Mouse (Mus musculus): ENCODE data around the gene Crebrf. TPM values are rescaled to one million over a fixed set of nuclear protein-coding genes. Genes with fewer than 3 reads are reported as not detected.

Crebrf gene
- total and polyA plus RNA-seq, 3 experiments = 1.3 to 3.8 TPM; not detected in 1

- TF ChIP-seq RCOR1 (IDR thresholded peaks at IDR 0.05; ENCODE audit: low read depth, low read length) = no peak
- no peak for TF ChIP-seq NRF1 (IDR thresholded peaks at IDR 0.05; ENCODE audit: insufficient read depth, low read depth, low read length, poor library complexity, severe bottlenecking)
- no peak for TF ChIP-seq CHD2 (IDR thresholded peaks at IDR 0.05; ENCODE audit: low read length)
- no peaks in the 10 kb centered on the region for H3K4me1 ChIP-seq (ENCODE audit: control insufficient read depth in 1 of 2, insufficient read depth in 2 of 2, low read length in 2 of 2)
- H3K4me3 ChIP-seq (ENCODE audit: control insufficient read depth in 1 of 2, insufficient read depth in 1 of 2, low read depth in 2 of 2, low read length in 2 of 2) = no peak overlapping the region
- peaks cover 0 to 3% of the 10 kb centered on the region in 2 experiments; a peak in 1 of 4 replicates for H3K27me3 ChIP-seq (ENCODE audit: control insufficient read depth in 1 of 2, insufficient read depth in 2 of 2, low read length in 2 of 2)
- no peaks in the 10 kb centered on the region for H3K36me3 ChIP-seq (ENCODE audit: control insufficient read depth in 1 of 2, insufficient read depth in 2 of 2, low read length in 2 of 2)
- H3K27ac ChIP-seq (ENCODE audit: control insufficient read depth, low read depth, low read length) = no peak overlapping the region
- no peak overlapping the region for H3K9ac ChIP-seq (ENCODE audit: control insufficient read depth, low read depth, low read length, poor library complexity, severe bottlenecking)
- no peaks in the 10 kb centered on the region for H3K9me3 ChIP-seq (replicated peaks; ENCODE audit: insufficient read depth, low read length)
- H3K79me2 ChIP-seq (ENCODE audit: control insufficient read depth, insufficient read depth, low read length, poor library complexity) = no peaks in the 10 kb centered on the region
- DNase-seq (ENCODE audit: low read depth, low spot score) = no peak
Observed at GRCm38 (mm10) chr17:26802886-26803285, 87.4 kb downstream of the Crebrf start.

GRCm38 (mm10) chr17:26812607-26813006 lies 97.2 kb downstream of the Crebrf start:
- DNase-seq (ENCODE audit: low read depth, low spot score) = no peak
- H3K27ac ChIP-seq (ENCODE audit: control insufficient read depth, low read depth, low read length) = no peak overlapping the region
- peaks cover 7 to 23% of the 10 kb centered on the region in 2 experiments; a peak in 3 of 4 replicates for H3K27me3 ChIP-seq (ENCODE audit: control insufficient read depth in 1 of 2, insufficient read depth in 2 of 2, low read length in 2 of 2)
- H3K36me3 ChIP-seq (ENCODE audit: control insufficient read depth in 1 of 2, insufficient read depth in 2 of 2, low read length in 2 of 2) = no peaks in the 10 kb centered on the region
- H3K9me3 ChIP-seq (replicated peaks; ENCODE audit: insufficient read depth, low read length) = no peaks in the 10 kb centered on the region
- no peaks in the 10 kb centered on the region for H3K4me1 ChIP-seq (ENCODE audit: control insufficient read depth in 1 of 2, insufficient read depth in 2 of 2, low read length in 2 of 2)
- no peaks in the 10 kb centered on the region for H3K79me2 ChIP-seq (ENCODE audit: control insufficient read depth, insufficient read depth, low read length, poor library complexity)
- no peak for TF ChIP-seq ELF1 (IDR thresholded peaks at IDR 0.05; ENCODE audit: low read depth, low read length)
- TF ChIP-seq POLR2AphosphoS5 (IDR thresholded peaks at IDR 0.05; ENCODE audit: borderline replicate concordance, low read depth, low read length) = no peak
- no peak for TF ChIP-seq RAD21 (IDR thresholded peaks at IDR 0.05; ENCODE audit: low read depth, low read length)
- no peak for TF ChIP-seq NRF1 (IDR thresholded peaks at IDR 0.05; ENCODE audit: insufficient read depth, low read depth, low read length, poor library complexity, severe bottlenecking)
- TF ChIP-seq CHD1 (IDR thresholded peaks at IDR 0.05; ENCODE audit: low read depth, low read length) = no peak
- TF ChIP-seq MAFK (IDR thresholded peaks at IDR 0.05; ENCODE audit: borderline replicate concordance, low read depth, low read length) = no peak
- TF ChIP-seq MAX (IDR thresholded peaks at IDR 0.05; ENCODE audit: low read length) = no peak
- TF ChIP-seq JUND (IDR thresholded peaks at IDR 0.05; ENCODE audit: low read depth, low read length) = no peak
- no peak for TF ChIP-seq ZNF384 (IDR thresholded peaks at IDR 0.05; ENCODE audit: low read depth, low read length)
- no peak for TF ChIP-seq USF2 (IDR thresholded peaks at IDR 0.05; ENCODE audit: borderline replicate concordance in 1 of 2, insufficient read depth in 1 of 2, low read depth in 1 of 2, low read length in 2 of 2)
- TF ChIP-seq MAZ (IDR thresholded peaks at IDR 0.05; ENCODE audit: low read depth, low read length) = no peak
- no peak for TF ChIP-seq E2F4 (IDR thresholded peaks at IDR 0.05; ENCODE audit: borderline replicate concordance, low read depth, low read length)
- no peak overlapping the region for H3K9ac ChIP-seq (ENCODE audit: control insufficient read depth, low read depth, low read length, poor library complexity, severe bottlenecking)
- no peak overlapping the region for H3K4me3 ChIP-seq (ENCODE audit: control insufficient read depth in 1 of 2, insufficient read depth in 1 of 2, low read depth in 2 of 2, low read length in 2 of 2)

DNA sequence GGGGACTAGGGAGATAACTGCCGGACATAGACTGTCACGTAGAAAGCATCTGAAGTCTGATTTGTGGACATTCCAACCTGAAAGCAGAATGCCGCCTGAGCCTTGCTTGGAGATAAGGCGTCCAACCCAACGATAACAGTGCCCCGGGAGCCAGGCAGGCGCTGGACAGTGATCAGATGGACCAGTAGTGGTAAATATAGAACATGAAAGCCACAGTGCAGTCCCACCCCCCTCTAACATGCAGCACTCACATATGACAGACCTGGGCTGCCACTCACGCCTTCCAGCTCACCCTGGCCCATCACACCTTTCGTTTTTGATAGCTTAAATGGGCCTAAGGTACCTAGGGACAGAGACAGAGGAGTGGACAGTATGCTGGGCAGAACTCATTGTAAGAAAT lies 98.0 kb downstream of the Crebrf start:
- no peak for DNase-seq (ENCODE audit: low read depth, low spot score)
- Histone ChIP-seq H3K27me3 (ENCODE audit: control insufficient read depth in 1 of 2, insufficient read depth in 2 of 2, low read length in 2 of 2) (peaks cover 7 to 23% of the 10 kb centered on the region in 2 experiments; a peak in 3 of 4 replicates), H3K9ac (ENCODE audit: control insufficient read depth, low read depth, low read length, poor library complexity, severe bottlenecking) (no peak overlapping the region), H3K4me1 (ENCODE audit: control insufficient read depth in 1 of 2, insufficient read depth in 2 of 2, low read length in 2 of 2) (no peaks in the 10 kb centered on the region), H3K9me3 (replicated peaks; ENCODE audit: insufficient read depth, low read length) (no peaks in the 10 kb centered on the region), H3K4me3 (ENCODE audit: control insufficient read depth in 1 of 2, insufficient read depth in 1 of 2, low read depth in 2 of 2, low read length in 2 of 2) (no peak overlapping the region), H3K27ac (ENCODE audit: control insufficient read depth, low read depth, low read length) (no peak overlapping the region), H3K36me3 (ENCODE audit: control insufficient read depth in 1 of 2, insufficient read depth in 2 of 2, low read length in 2 of 2) (no peaks in the 10 kb centered on the region), H3K79me2 (ENCODE audit: control insufficient read depth, insufficient read depth, low read length, poor library complexity) (no peaks in the 10 kb centered on the region)
- TF ChIP-seq POLR2AphosphoS2 (IDR thresholded peaks at IDR 0.05; ENCODE audit: low read length) (no peak), ZMIZ1 (IDR thresholded peaks at IDR 0.05; ENCODE audit: low read depth, low read length) (no peak), E2F4 (IDR thresholded peaks at IDR 0.05; ENCODE audit: borderline replicate concordance, low read depth, low read length) (no peak), MEF2A (IDR thresholded peaks at IDR 0.05; ENCODE audit: extremely low read depth, insufficient replicate concordance, low read depth, low read length, poor library complexity, severe bottlenecking) (no peak), MAZ (IDR thresholded peaks at IDR 0.05; ENCODE audit: low read depth, low read length) (no peak), ELF1 (IDR thresholded peaks at IDR 0.05; ENCODE audit: low read depth, low read length) (no peak), MAFK (IDR thresholded peaks at IDR 0.05; ENCODE audit: borderline replicate concordance, low read depth, low read length) (no peak), HCFC1 (IDR thresholded peaks at IDR 0.05; ENCODE audit: low read depth, low read length) (no peak), TCF12 (IDR thresholded peaks at IDR 0.05; ENCODE audit: low read depth, low read length) (no peak), POLR2AphosphoS5 (IDR thresholded peaks at IDR 0.05; ENCODE audit: borderline replicate concordance, low read depth, low read length) (no peak), KAT2A (conservative IDR thresholded peaks at IDR 0.05; ENCODE audit: low read depth, low read length) (no peak), SIN3A (IDR thresholded peaks at IDR 0.05; ENCODE audit: low read length) (no peak), UBTF (IDR thresholded peaks at IDR 0.05; ENCODE audit: borderline replicate concordance, insufficient read depth, low read depth, low read length) (no peak), NELFE (IDR thresholded peaks at IDR 0.05; ENCODE audit: low read depth, low read length) (no peak)

All from MEL (cell line).